Mouse (Mus musculus) testis, adult 2 months (tissue): ENCODE data around the gene Bend5.

Experiments used
- CTCF ChIP-seq: fragments of 200-500 bp; IDR thresholded peaks from 2 replicates; pipeline ENCODE4 v1.5.1; 2012; ENCODE audit warnings: low read depth, mild to moderate bottlenecking, inconsistent platforms, low read length, moderate library complexity; ENCODE audit not compliant: control insufficient read depth, insufficient read depth, insufficient replicate concordance
- POLR2A ChIP-seq: fragments of 200-500 bp; IDR thresholded peaks from 2 replicates; pipeline ENCODE4 v1.6.1; 2012; ENCODE audit warnings: low read depth, mild to moderate bottlenecking, inconsistent platforms, low read length, moderate library complexity; ENCODE audit not compliant: control insufficient read depth

DNA sequence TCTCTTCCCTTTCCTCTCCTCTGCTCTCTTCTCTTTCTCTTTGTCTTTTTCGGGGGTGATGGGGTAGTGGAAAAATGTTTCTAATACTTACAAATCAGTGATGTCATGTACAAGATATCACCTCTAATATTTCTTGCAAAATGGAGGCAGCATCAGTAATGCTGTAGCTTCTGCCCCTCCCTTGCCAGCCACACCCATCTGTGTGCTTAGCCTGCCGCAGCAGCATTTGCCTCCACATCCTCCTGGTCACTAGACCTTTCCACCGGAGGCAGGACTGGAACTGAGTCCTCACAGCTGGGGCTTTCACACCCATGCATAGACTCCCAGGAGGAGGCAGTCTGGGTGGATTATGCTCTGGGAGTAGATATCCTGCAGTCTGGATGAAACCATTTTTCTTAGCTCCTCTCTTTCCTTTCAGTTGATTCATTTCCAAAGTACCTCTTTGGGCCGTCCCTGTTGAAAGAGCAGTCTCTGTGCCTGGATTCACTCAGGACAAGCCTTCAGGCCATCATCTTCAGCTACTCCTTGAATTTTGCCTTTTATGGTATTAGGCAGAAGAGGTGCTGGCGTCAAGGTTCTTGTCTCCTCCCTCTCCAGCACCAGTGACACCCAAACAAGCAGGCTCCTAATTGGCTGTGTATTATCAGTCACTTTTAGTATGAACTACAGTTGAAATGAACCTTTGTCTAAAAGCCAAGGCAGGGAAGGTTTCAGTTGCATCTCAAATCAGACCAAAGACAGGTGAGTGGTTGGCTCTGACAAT lies 88.3 kb downstream of the Bend5 start:
- no peak for TF ChIP-seq POLR2A
- no peak for TF ChIP-seq CTCF
